Mouse (Mus musculus) hindlimb bud, embryonic 11.5 days (tissue): Measurements from ENCODE around the gene Adamtsl1.
A peak's percentile ranks its signal among the peaks of the same experiment; 100 is the strongest.

Source experiments
- DNase-seq: peaks from one replicate; pipeline ENCODE4 v3.0.0-alpha.2; 2012; ENCODE audit warnings: low read depth, low spot score; ENCODE audit errors: extremely low spot score

Adamtsl1 gene

DNA sequence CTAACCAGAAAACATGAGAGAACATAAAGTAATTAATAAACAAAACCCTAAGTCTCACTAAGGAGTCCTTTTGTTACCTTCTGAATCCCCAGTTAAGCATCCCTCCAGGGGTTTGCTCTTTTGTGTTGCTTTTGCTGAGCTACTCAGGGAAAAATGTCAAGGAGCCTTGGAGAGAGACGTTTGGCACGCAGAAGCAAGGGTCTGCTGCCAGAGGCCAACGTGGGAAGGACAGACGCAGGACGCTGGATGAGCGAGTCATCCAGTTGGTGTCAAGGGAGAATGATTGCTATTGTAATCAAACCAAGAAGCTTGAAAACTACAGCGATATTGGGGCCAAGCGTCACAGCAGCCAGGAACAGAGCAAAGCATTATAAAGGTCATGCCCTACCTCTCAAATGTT, 517.1 kb downstream of the Adamtsl1 start:
- no peak for DNase-seq

DNA sequence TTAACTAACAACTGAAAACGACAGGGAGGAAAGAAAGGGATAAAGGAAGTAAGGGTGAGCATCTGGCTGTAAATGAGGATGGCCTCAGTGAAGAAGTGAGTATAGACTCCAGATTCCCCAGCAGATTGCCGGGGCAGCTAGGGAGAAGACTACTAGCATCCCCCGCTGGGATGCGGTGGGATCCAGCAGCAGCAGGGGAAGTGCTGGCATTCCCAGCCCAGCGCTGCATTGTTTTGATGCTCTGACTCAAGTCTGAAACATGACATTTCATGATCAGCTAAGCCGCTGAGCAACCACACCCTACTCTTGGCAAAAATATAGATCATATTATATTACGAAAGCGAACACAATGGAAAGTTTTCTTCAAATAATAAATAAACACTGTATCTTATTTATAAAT, 526.9 kb downstream of the Adamtsl1 start:
- DNase-seq = no peak

DNA sequence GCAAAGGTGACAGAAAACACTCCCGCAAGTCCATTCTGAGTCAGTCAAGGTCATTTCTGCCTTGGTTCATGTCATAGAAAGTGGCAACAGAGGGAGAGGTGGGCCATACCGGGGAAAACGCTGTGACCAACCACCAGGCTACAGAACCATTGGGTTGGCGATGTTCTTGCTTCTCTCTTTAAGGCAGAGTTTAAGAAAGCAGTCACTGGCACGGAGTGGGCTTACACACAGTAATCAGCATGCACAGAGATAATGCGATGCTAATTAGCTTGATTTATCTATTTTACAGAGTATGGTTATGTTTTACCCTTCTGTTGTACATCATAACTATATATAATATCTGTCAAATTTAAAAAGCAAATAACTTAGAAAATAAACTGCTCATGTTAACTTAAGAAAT, 531.5 kb downstream of the Adamtsl1 start:
- DNase-seq = no peak

DNA sequence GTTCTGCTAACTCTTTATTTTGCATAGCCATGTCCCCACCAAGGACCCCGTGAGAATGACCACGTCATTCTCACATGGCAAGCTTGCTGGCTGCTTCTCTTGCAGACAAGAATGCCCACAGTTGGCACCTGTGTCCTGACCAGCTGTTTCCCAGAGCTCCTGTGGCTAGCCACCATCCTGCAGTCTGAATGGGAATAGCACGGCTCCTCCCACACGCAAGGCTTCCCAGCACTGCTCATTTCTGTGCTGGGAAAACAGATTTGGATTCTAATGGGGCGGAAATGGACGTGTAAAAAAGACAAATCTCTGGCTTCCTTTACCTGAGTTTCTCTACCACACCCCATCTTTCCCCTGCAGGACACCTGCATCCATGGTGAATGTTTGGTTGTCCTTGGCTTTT, 531.9 kb downstream of the Adamtsl1 start:
- no peak for DNase-seq

DNA sequence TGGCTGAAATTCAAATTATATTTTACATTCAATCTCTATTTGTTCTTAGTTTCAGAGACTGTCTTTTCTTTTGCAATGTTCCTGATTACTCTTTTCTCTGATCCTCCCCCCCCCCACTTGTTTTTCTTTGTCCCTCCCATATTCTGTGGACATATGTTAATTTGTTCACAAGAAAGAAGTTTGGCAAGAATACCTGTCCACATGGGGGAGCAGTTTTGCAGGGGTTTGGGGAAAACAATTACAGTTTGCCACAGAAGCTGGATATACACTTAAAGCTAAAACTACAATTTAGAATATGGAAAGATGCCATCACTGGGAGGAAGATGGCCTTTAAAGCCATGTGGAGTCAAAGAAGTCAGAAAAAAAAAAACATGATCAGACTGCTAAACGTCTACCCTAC, 532.9 kb downstream of the Adamtsl1 start:
- no peak for DNase-seq

DNA sequence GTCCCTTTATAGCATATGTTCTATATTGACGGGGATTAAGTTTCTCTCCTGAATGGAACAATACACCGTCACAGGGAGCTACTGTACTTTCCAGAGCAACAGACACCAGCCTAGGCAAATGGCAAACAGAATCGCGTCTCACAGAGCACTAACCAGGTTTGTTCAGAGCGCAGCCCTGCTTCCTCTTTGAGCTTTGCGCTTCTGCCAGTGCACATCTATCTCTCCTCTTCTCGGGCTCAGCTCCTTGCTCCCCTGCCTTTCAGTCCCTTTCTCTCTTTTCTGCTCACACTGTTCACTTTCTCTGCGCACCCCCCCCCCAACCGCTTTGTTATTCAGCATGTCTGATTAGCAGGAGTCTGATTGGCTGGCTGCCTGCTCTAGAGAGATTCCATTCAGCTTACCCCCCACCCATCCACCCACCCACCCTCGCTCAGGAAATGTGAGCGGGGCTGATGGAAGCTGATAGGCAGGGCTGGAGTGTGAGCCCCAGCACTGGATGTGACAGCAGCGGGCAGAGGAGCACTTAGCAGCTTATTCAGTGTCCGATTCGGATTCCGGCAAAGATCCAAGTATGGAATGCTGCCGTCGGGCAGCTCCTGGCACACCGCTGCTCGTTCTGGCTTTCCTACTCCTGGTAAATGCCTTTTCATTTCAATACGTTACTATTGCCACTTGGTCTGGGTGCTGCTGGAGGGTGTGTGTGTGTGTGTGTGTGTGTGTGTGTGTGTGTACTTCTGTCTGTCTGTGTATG, 539.7 kb downstream of the Adamtsl1 start:
- peak; percentile 22 for DNase-seq

DNA sequence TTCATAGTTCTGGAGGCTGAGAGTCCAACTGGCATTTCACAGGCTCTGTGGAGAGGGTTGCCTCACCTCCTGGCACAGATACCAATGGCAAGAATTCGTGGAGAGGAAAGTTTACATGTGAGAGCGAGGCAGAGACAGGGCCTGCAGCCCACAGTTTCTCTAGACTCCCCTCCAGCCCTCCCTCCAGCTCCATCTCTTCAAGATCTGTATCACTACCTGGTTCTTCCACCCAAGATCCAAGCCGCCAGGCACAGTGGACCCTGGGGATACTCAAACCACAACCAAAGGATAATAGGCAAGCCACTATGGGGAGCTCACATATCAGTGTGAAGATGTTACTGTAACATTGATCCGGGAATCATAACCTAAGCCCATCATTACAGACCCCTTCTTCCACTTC, 546.6 kb downstream of the Adamtsl1 start:
- no peak for DNase-seq

DNA sequence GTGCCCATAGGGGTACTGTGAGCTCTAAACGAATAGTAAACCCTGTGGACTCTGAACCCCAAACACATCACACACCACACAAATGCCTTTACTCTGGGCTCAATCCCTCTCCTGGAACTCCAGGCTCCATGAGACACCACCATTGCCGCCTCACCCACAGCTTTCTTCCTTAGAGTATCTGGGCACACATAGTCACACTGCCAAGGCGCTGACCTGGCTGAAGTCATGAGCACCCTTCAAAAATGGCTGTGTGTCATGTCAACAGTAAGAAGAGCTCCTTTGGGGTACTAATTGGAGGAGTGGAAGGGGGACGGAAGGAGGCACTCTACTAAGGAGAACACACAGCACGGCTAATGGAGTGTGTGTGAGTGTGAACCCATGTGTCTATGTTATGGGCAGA, 554.4 kb downstream of the Adamtsl1 start:
- no peak for DNase-seq

DNA sequence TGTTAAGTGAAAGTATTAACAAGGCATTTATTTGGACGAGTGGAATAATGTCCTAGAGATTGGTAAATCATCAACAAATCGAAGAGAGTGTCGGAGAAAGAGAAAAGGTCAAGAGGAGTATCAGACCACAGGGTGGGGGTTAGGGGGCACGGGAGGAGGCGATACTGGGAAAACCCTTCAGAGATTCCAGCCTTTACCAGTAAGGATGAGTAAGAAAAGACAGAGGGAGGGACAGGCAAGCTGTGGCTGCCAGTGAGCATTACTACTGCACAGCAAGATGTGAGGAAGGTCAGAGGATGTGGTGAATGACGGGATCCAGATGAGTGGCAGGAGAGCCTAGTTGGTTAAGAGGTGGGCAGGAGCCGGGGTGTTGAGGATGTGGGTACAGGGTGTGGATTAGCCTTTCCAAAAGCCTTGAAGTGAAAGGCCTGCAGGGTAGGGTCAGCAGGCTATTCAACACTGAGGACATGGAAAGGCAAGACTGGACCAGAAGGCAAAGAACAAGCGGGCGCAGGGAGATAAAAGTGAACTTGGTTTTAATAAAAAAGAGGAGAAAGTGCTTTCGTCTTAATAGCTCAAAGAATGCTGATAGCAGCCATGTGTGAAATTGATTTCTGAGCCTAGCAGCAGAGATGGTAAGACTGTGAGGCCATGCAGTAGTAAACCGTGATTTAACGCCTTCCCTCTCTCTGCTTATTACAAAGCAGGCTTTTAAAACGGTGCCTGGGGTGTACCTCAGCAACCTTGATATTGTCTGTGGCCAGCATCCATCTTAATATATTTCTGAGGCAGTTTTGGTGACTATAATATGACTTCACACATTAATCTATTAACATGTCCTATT, 555.1 kb downstream of the Adamtsl1 start:
- no peak for DNase-seq

DNA sequence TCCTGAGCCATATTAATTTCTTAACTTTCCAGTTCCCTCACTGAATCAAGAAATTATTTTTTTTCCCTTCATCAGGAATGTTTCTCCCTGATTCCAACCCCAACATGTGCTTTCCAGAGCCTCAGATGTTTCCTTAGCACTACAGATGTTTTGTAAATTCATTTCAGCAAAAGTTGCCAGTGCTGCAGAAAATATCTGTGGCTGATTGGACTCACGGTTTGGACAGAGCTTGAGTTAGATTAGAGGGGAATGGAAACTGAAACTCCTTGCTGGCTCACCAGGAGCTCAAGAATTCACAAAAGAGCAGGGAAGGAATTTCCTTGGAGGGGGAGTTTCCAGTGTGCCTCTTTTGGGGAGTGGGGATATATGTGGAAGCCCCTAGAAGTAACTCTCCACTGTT, 560.9 kb downstream of the Adamtsl1 start:
- DNase-seq = no peak

DNA sequence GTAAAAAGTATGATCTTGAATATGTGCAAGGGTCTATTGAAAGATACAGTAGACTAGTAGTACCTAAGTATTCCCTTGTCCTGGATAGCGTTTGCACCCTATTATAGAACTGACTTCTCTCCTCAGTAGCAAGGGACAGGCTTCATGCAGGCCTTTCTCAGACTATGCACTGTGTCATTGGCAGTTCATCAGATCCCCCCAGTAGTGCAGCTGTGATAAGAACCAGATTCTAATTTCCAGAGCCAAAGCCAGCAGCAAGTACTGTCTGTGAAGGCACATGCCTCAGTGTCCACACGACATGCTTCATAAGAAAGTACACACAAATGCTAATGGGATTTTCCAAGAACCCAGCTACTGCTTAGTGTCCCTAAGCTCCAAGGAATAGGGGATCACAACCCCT, 563.4 kb downstream of the Adamtsl1 start:
- no peak for DNase-seq

DNA sequence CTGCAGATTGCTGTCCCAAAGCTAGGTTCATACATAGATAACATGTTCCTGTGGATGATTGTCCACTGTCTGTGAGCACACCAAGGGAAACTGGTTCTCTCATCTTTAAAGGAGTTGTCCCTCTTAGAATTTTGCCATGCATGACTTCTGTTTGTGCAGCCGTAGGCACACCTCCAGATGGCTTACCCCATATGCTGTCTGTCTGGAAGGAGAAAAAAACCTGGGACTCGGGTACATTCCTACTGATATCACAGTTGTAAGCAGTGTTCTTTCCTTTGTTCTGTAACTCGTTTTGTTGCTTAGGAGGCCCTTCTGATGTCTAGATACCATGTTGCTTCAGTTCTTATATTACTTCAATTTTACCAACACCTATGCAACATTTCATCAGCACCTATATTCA, 563.9 kb downstream of the Adamtsl1 start:
- no peak for DNase-seq

DNA sequence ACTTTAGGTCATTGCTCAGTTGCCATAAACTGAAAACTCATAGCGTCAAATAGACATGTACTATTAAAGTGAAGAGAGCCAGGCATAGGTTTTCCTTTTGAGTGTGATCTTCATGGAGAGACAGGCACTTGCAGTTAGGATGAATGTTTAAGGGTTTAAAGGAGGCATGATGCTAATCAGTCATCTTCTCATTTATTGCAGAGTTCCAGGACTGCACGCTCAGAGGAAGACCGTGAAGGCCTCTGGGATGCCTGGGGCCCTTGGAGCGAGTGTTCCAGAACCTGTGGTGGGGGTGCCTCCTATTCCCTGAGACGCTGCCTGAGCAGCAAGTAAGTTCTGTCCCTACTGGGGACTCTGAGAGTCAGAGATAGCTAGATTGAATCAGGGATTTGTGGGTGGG, 573.5 kb downstream of the Adamtsl1 start:
- no peak for DNase-seq

DNA sequence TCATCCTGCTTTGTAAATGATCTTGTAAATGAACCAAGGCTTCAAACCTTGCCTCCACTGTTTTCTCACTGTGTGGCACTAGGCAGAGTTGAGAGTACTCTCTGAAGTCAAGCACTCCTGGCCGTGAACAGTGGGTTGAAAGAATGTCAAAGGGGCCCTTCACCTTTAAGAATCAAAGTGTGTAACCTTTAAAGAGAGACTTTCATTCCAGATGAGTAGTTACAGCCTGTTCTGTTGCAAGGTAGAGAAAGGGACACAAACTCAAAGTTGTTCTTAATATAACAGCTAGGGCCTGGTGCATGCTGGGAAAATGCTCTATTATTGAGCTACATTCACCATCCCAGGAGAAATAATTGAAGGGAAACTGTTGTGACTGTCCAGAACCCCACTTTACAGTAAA, 589.2 kb downstream of the Adamtsl1 start:
- no peak for DNase-seq

DNA sequence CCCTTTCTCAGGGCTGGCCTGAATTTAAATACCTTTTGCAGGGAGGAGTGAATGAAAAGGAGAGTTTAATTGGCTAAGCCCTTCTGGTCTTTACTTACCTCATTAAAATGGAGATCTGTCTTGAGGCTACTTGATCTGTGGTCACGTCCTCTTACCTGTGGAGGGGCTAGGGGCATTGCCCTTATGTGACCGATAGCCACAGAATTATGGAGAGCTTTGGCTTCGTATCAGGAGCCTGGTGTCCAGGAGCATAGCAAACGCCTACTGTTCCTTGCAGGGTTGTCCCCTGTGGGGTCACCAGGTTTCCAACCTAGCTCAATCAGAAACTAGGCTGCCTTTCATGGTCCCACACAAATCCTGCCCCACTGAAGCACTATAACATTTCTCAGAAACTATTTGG, 594.4 kb downstream of the Adamtsl1 start:
- no peak for DNase-seq

DNA sequence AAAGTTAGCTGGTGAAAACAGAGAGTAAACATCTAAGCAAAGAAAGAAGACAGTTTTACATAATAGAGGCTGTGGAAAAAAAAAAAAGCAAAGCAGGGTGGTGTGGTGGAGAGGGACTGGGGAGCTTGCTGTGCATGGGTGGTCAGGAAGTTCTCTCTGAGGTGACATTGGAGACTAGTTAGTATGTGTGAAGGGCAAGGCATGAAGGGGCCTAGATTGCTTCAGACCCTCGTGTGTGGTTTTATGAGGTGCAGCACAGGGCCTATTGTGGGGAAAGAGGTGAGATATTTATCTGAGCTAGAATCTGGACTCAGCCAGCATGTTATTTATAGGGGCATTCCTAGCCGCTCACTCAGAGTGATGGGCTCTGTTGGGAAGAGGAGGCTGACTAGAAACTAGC, 605.1 kb downstream of the Adamtsl1 start:
- DNase-seq = no peak

DNA sequence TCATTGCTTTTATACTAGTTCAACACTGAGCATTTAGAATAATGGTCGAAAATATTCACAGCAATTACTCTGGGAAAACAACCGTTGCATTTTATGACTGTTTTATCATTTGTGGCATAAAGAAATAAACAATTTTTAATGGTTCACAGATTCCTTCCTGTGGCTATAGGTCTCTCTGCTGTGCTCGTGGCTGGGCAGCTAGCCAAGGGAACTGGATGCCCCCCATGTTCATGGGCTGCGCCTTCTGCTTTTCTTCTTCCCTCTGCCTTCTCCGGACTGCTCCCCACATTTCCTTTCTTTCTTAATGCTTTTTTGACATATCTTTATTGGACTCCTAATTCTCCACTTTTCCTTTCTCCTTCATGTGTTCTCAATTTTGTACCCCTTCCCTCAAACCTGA, 608.5 kb downstream of the Adamtsl1 start:
- DNase-seq = no peak

DNA sequence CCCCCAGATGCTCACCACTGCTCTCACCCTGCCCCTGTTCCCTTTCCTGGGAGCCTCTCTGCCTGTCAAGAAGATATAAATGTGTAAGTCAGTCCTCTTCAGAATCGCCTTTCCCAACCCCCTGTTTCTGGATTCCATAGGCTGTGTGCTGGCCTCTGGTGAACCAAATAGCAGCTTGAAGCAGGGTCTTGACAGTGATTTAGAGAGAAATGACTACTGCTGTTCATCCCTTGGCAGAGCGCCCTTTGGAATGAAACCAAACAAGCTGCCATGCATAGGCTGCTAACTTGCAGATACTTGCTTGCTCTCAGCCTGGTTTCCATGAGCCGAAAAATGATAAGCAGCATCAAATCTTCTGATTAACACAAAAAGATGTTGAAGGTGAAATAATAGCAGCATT, 610.4 kb downstream of the Adamtsl1 start:
- no peak for DNase-seq

DNA sequence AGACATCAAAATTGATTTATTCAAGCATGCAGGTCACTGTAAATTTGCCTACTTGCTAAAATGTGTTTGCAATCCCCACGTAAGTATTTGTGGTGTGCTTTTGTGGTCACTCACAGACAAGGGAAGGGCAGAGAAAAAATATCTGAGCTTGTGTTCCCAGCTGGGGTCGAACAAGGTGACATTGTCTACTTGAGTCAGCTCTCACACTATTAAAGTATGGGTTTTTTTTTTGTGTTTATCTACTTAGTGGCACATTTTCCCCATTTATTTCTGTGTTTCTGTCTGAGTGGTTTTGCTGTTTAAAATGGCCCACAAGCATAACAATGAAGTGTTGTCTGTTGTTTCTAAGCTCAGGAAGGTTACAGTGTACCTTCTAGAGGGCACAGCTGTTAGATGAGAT, 612.7 kb downstream of the Adamtsl1 start:
- no peak for DNase-seq

DNA sequence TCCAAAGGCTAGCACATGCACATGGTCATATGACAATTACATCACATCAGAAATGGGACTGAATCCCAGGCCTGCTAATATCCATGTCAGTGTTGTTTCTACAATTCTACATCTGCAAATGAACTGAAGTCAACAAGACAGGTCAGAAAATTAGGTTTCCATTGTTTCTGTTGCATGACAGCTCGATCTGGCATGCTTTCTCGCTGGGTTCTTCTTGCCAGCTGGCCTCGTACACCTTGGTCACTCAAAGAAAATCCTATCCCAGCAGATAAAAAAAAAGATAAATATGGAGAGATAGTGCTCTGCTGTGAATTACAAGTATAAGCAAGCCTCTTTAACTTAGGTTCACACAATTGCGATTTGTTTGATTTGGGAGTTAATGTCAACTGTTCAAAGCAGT, 644.6 kb downstream of the Adamtsl1 start:
- DNase-seq = no peak

DNA sequence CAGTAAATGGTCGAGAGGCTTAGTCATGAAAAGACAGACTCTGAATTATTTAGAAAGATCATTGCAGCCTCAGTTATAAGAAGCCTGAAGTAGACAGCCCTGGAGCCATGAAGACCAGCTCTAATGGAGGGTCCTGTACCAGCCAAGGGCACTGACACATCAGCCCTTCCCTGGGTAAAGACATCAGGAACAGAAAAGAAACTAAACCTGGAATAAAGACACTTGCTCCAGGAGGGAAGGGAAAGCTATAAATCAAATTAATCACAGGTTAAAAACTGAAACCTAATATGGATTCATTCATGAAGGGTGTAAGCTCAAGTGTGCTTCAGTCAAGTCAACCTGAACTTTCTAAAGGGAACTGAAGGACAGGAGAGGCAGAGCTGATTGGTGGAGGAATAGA, 645.4 kb downstream of the Adamtsl1 start:
- no peak for DNase-seq

DNA sequence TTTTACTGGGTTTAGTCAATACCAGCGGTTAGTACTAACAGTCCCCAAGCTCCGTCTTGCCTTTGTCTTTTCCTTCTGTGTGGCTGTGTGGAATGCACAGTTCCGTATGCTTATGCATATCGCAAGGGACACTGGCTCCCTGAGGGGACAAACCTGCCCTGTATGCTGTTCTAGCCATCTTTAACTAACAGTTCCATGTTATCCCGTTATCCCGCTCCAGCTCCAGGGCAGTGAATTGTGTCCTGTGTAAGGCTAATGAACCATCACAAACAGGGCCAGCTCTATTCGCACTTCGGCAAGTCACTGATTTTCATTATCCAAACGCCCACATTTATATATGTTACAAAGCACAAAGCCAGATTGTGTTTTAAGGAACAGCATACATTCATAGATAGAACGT, 656.8 kb downstream of the Adamtsl1 start:
- DNase-seq = no peak

DNA sequence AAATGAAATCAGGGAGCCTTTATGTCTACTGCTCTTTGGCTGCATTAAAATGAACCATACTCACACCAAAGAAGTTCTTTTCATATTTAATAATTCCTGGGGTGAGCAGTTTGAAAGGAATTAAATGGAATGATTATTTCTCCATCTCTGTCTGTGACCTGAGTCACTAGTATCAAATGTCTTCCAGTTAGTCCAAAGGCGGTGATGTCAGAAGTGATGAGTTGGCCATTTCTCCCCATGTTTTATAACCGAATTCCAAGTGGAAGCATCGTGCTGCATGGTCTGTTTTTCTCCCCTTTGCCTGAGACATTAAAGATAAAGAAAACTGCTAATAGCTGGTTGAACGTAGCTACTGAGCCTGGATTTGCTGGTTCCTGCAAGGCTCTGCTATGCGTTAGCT, 657.5 kb downstream of the Adamtsl1 start:
- no peak for DNase-seq
